Mouse (Mus musculus): ENCODE measurements around the gene Rnf41. TPM values are rescaled to one million over a fixed set of nuclear protein-coding genes. Genes with fewer than 3 reads are reported as not detected.

The Rnf41 gene
- polyA plus RNA-seq, 1 experiment from 2014 or later: 32.2 TPM

- Histone ChIP-seq H3K4me2 (replicated peaks; ENCODE audit: low read depth, low read length) (no peak overlapping the region), H3K4me3 (ENCODE audit: low read depth, low read length) (no peak overlapping the region), H3K27ac (ENCODE audit: low read length) (no peak overlapping the region), H3K9ac (replicated peaks; ENCODE audit: low read depth) (no peak overlapping the region), H3K9me3 (ENCODE audit: low read length) (no peaks in the 10 kb centered on the region), H3K36me3 (ENCODE audit: insufficient read depth, low read length) (peaks cover 33% of the 10 kb centered on the region), H3K27me3 (replicated peaks; ENCODE audit: insufficient read depth, low read length) (no peaks in the 10 kb centered on the region), H3K4me1 (ENCODE audit: insufficient read depth, low read depth, low read length) (no peaks in the 10 kb centered on the region)
- ATAC-seq (no peak), DNase-seq (ENCODE audit: low spot score) (peak; percentile 50)
- 46% methylated on average over 5 of the region's 5 CpGs for WGBS
- TF ChIP-seq CTCF (IDR thresholded peaks at IDR 0.05) (no peak), EP300 (IDR thresholded peaks at IDR 0.05) (no peak)
Observed at GRCm38 (mm10) chr10:128489380-128489779, 77.9 kb downstream of the Rnf41 start.

DNA sequence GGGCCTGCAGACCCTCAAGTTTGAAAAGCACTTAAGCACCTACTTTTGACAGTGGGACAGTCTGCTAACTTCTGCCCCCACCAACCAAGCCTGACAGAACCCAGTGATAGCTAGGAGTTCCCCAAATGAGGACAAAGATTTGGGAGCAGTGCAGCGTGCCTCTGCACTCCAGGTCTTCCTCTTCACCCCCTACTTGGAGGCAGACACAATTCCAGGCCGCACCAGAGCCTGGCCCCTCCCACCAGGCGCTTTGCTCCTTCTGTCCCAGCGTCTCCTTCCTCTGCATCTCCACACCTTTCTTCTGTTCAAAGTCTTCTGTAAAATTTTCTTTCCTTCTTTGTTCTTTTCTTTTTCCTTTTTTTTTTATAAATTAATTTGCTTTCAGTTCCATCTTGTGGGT lies 78.3 kb downstream of the Rnf41 start:
- Histone ChIP-seq H3K36me3 (ENCODE audit: insufficient read depth, low read length) (peaks cover 33% of the 10 kb centered on the region), H3K27me3 (replicated peaks; ENCODE audit: insufficient read depth, low read length) (no peaks in the 10 kb centered on the region), H3K4me3 (ENCODE audit: low read depth, low read length) (no peak overlapping the region), H3K4me2 (replicated peaks; ENCODE audit: low read depth, low read length) (no peak overlapping the region), H3K9me3 (ENCODE audit: low read length) (no peaks in the 10 kb centered on the region), H3K9ac (replicated peaks; ENCODE audit: low read depth) (no peak overlapping the region), H3K27ac (ENCODE audit: low read length) (0 out of 2 replicates have a peak overlapping the region, but pooled peaks have one; percentile 3), H3K4me1 (ENCODE audit: insufficient read depth, low read depth, low read length) (no peaks in the 10 kb centered on the region; the same call in 1 of the 2 replicates)
- WGBS: 56% methylated on average over 4 of the region's 4 CpGs
- TF ChIP-seq CTCF (IDR thresholded peaks at IDR 0.05) (no peak), EP300 (IDR thresholded peaks at IDR 0.05) (no peak)
- DNase-seq (ENCODE audit: low spot score) (no peak), ATAC-seq (no peak)

- H3K9me3 ChIP-seq (ENCODE audit: low read length): no peaks in the 10 kb centered on the region
- H3K9ac ChIP-seq (replicated peaks; ENCODE audit: low read depth): no peak overlapping the region
- ATAC-seq: no peak
- H3K27ac ChIP-seq (ENCODE audit: low read length): 0 out of 2 replicates have a peak overlapping the region, but pooled peaks have one; percentile 3
- 22% methylated on average over 5 of the region's 5 CpGs for WGBS
- H3K4me1 ChIP-seq (ENCODE audit: insufficient read depth, low read depth, low read length): no peaks in the 10 kb centered on the region; the same call in 1 of the 2 replicates
- DNase-seq (ENCODE audit: low spot score): no peak
- H3K4me2 ChIP-seq (replicated peaks; ENCODE audit: low read depth, low read length): no peak overlapping the region
- peaks cover 33% of the 10 kb centered on the region for H3K36me3 ChIP-seq (ENCODE audit: insufficient read depth, low read length)
- TF ChIP-seq EP300 (IDR thresholded peaks at IDR 0.05): no peak
- TF ChIP-seq CTCF (IDR thresholded peaks at IDR 0.05): no peak
- H3K4me3 ChIP-seq (ENCODE audit: low read depth, low read length): no peak overlapping the region
- H3K27me3 ChIP-seq (replicated peaks; ENCODE audit: insufficient read depth, low read length): no peaks in the 10 kb centered on the region
Observed at GRCm38 (mm10) chr10:128490232-128490631, 78.8 kb downstream of the Rnf41 start.

DNA sequence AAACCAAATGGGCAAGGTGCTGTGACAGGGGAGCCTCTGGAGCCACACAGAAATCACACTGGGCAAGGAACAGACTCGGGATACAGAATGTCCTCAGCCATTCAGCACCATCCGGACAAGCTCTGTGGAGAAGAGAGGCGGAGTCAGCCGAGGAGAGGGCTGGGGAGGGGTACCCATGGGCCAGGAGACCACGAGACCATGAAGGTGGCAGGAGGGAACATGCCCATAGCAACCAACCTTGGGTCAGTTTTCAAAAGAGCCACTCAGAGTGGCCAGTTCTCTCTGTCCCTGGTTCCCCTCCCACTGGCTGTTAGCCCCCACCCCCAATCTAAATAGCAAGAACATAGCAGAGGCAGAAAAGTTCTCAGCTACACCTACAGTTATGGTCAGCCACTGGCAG lies 79.5 kb downstream of the Rnf41 start:
- 57% methylated on average over 5 of the region's 5 CpGs for WGBS
- Histone ChIP-seq H3K36me3 (ENCODE audit: insufficient read depth, low read length) (peaks cover 28% of the 10 kb centered on the region), H3K9me3 (ENCODE audit: low read length) (no peaks in the 10 kb centered on the region), H3K27me3 (replicated peaks; ENCODE audit: insufficient read depth, low read length) (no peaks in the 10 kb centered on the region), H3K4me2 (replicated peaks; ENCODE audit: low read depth, low read length) (peak overlapping the region; percentile 78; the same call in 1 of the 2 replicates), H3K4me3 (ENCODE audit: low read depth, low read length) (no peak overlapping the region), H3K9ac (replicated peaks; ENCODE audit: low read depth) (no peak overlapping the region; the same call in 1 of the 2 replicates), H3K4me1 (ENCODE audit: insufficient read depth, low read depth, low read length) (no peaks in the 10 kb centered on the region; the same call in 1 of the 2 replicates), H3K27ac (ENCODE audit: low read length) (peak overlapping the region; percentile 95)
- TF ChIP-seq EP300 (IDR thresholded peaks at IDR 0.05) (0 out of 2 replicates have a peak, but pooled peaks have one; percentile 2), CTCF (IDR thresholded peaks at IDR 0.05) (no peak)
- DNase-seq (ENCODE audit: low spot score) (no peak), ATAC-seq (no peak)

Small RNA genes lying within 50 kb of the gene (microRNA-seq; reads per million reads assigned to microRNA genes)
- gene Gm25361: not detected
- gene Gm26308: not detected
- not detected for gene Mir6914
- gene Mir6915: not detected
- not detected for gene Mir8105

Other genes starting within 250 kb of the Rnf41 start
- 26.4 and 28.3 TPM in 2 replicates for gene Rbms2, start 231.4 kb upstream of the Rnf41 start, polyA plus RNA-seq (2015; fragmentation: Nextera tagmentation; extraction: Ambion mirVana)
- gene Gls2, start 217.2 kb upstream of the Rnf41 start, polyA plus RNA-seq (2015; fragmentation: Nextera tagmentation; extraction: Ambion mirVana): 0.82 and 0.92 TPM in 2 replicates
- gene Spryd4, start 199.8 kb upstream of the Rnf41 start, polyA plus RNA-seq (2015; fragmentation: Nextera tagmentation; extraction: Ambion mirVana): 16.0 and 16.9 TPM in 2 replicates
- not detected in 2 replicates for gene Mip, start 185.8 kb upstream of the Rnf41 start, polyA plus RNA-seq (2015; fragmentation: Nextera tagmentation; extraction: Ambion mirVana)
- gene Timeless, start 179.6 kb upstream of the Rnf41 start, polyA plus RNA-seq (2015; fragmentation: Nextera tagmentation; extraction: Ambion mirVana): 11.2 and 14.5 TPM in 2 replicates
- not detected in 2 replicates for gene Apon, start 157.6 kb upstream of the Rnf41 start, polyA plus RNA-seq (2015; fragmentation: Nextera tagmentation; extraction: Ambion mirVana)
- gene Apof, start 143.0 kb upstream of the Rnf41 start, polyA plus RNA-seq (2015; fragmentation: Nextera tagmentation; extraction: Ambion mirVana): not detected in 2 replicates
- 11.8 and 13.4 TPM in 2 replicates for gene Stat2, start 141.1 kb upstream of the Rnf41 start, polyA plus RNA-seq (2015; fragmentation: Nextera tagmentation; extraction: Ambion mirVana)
- gene Il23a, start 112.9 kb upstream of the Rnf41 start, polyA plus RNA-seq (2015; fragmentation: Nextera tagmentation; extraction: Ambion mirVana): 0.30 and 0.32 TPM in 2 replicates
- gene Pan2, start 108.3 kb upstream of the Rnf41 start, polyA plus RNA-seq (2015; fragmentation: Nextera tagmentation; extraction: Ambion mirVana): 19.0 and 20.2 TPM in 2 replicates
- gene Cnpy2, start 89.2 kb upstream of the Rnf41 start, polyA plus RNA-seq (2015; fragmentation: Nextera tagmentation; extraction: Ambion mirVana): 243 and 244 TPM in 2 replicates
- gene Cs, start 73.9 kb upstream of the Rnf41 start, polyA plus RNA-seq (2015; fragmentation: Nextera tagmentation; extraction: Ambion mirVana): 85.4 and 85.8 TPM in 2 replicates
- 16.4 and 19.9 TPM in 2 replicates for gene Coq10a, start 42.7 kb upstream of the Rnf41 start, polyA plus RNA-seq (2015; fragmentation: Nextera tagmentation; extraction: Ambion mirVana)
- gene Ankrd52, start 34.5 kb upstream of the Rnf41 start, polyA plus RNA-seq (2015; fragmentation: Nextera tagmentation; extraction: Ambion mirVana): 4.2 and 4.9 TPM in 2 replicates
- 0.15 TPM in 1 of 2 replicates, not detected in the other for gene Slc39a5, start 10.4 kb upstream of the Rnf41 start, polyA plus RNA-seq (2015; fragmentation: Nextera tagmentation; extraction: Ambion mirVana)
- gene Nabp2, start 165 bp upstream of the Rnf41 start, polyA plus RNA-seq (2015; fragmentation: Nextera tagmentation; extraction: Ambion mirVana): 48.6 and 54.7 TPM in 2 replicates
- 28.9 and 33.0 TPM in 2 replicates for gene Smarcc2, start 47.6 kb downstream of the Rnf41 start, polyA plus RNA-seq (2015; fragmentation: Nextera tagmentation; extraction: Ambion mirVana)
- gene Myl6, start 82.5 kb downstream of the Rnf41 start, polyA plus RNA-seq (2015; fragmentation: Nextera tagmentation; extraction: Ambion mirVana): 1,888 and 2,049 TPM in 2 replicates
- gene Myl6b, start 87.0 kb downstream of the Rnf41 start, polyA plus RNA-seq (2015; fragmentation: Nextera tagmentation; extraction: Ambion mirVana): 5.5 and 5.9 TPM in 2 replicates
- gene Esyt1, start 114.2 kb downstream of the Rnf41 start, polyA plus RNA-seq (2015; fragmentation: Nextera tagmentation; extraction: Ambion mirVana): 31.1 and 38.2 TPM in 2 replicates
- 13.6 and 15.3 TPM in 2 replicates for gene Zc3h10, start 136.1 kb downstream of the Rnf41 start, polyA plus RNA-seq (2015; fragmentation: Nextera tagmentation; extraction: Ambion mirVana)
- gene Rpl41, start 137.6 kb downstream of the Rnf41 start, polyA plus RNA-seq (2015; fragmentation: Nextera tagmentation; extraction: Ambion mirVana): 2,921 and 3,267 TPM in 2 replicates
- 64.2 and 66.5 TPM in 2 replicates for gene Pa2g4, start 154.3 kb downstream of the Rnf41 start, polyA plus RNA-seq (2015; fragmentation: Nextera tagmentation; extraction: Ambion mirVana)
- 21.4 and 22.6 TPM in 2 replicates for gene Erbb3, start 178.0 kb downstream of the Rnf41 start, polyA plus RNA-seq (2015; fragmentation: Nextera tagmentation; extraction: Ambion mirVana)
- 459 and 465 TPM in 2 replicates for gene Rps26, start 215.1 kb downstream of the Rnf41 start, polyA plus RNA-seq (2015; fragmentation: Nextera tagmentation; extraction: Ambion mirVana)
- 1.3 and 1.5 TPM in 2 replicates for gene Ikzf4, start 234.3 kb downstream of the Rnf41 start, polyA plus RNA-seq (2015; fragmentation: Nextera tagmentation; extraction: Ambion mirVana)